Mouse (Mus musculus) midbrain, embryonic 14.5 days (tissue): ENCODE data around the gene Lgr5. TPM values are rescaled to one million over a fixed set of nuclear protein-coding genes. Genes with fewer than 3 reads are reported as not detected.
A peak's percentile ranks its signal among the peaks of the same experiment; 100 is the strongest.

ENCODE experiments used
- ATAC-seq: fragments of 200-750 bp; cut with Nextera tagmentation; 2 replicates; pipeline ENCODE4 v1.8.0; 2017; ENCODE audit warnings: moderate number of reproducible peaks, moderate library complexity; ENCODE audit not compliant: low FRiP score, low TSS enrichment
- DNase-seq: peaks from one replicate; pipeline ENCODE4 v3.0.0-alpha.2; 2015
- H3K27ac ChIP-seq: fragments of 300-500 bp; sonication (generic); replicated peaks from 2 replicates; pipeline ENCODE4 v1.5.1; 2014; ENCODE audit warnings: mild to moderate bottlenecking, low read depth, low read length, moderate library complexity
- H3K27me3 ChIP-seq: fragments of 300-500 bp; sonication (generic); 2 replicates; pipeline ENCODE4 v1.6.1; 2014; ENCODE audit warnings: low read length, control low read depth, mixed read lengths; ENCODE audit not compliant: control insufficient read depth, insufficient read depth
- H3K36me3 ChIP-seq: fragments of 300-500 bp; sonication (generic); 2 replicates; pipeline ENCODE4 v1.6.1; 2014; ENCODE audit warnings: low read length, control low read depth; ENCODE audit not compliant: control insufficient read depth, insufficient read depth
- H3K4me1 ChIP-seq: fragments of 300-500 bp; sonication (generic); 2 replicates; pipeline ENCODE4 v1.6.1; 2014; ENCODE audit warnings: mild to moderate bottlenecking, antibody characterized with exemption, low read length, control low read depth; ENCODE audit not compliant: control insufficient read depth, insufficient read depth
- H3K4me2 ChIP-seq: fragments of 300-500 bp; sonication (generic); 2 replicates; pipeline ENCODE4 v1.6.1; 2014; ENCODE audit warnings: mild to moderate bottlenecking, low read length, moderate library complexity
- H3K4me3 ChIP-seq: fragments of 300-500 bp; sonication (generic); replicated peaks from 2 replicates; pipeline ENCODE4 v1.5.1; 2014; ENCODE audit warnings: low read depth, low read length
- H3K9ac ChIP-seq: fragments of 300-500 bp; sonication (generic); replicated peaks from 2 replicates; pipeline ENCODE4 v1.6.1; 2014; ENCODE audit warnings: mild to moderate bottlenecking, low read length, moderate library complexity
- H3K9me3 ChIP-seq: fragments of 300-500 bp; sonication (generic); 2 replicates; pipeline ENCODE4 v1.6.1; 2016; ENCODE audit warnings: low read length, control low read depth, mixed read lengths; ENCODE audit not compliant: control insufficient read depth
- WGBS: fragments of 180-500 bp; shearing (Covaris S2); extraction: QIAGEN DNeasy Blood & Tissue Kit; methylation state at CpG from one replicate; pipeline ENCODE4 v1.1.7; 2014; 5-methylcytosine and 5-hydroxymethylcytosine counted together
- polyA plus RNA-seq: library from polyadenylated mRNA; unstranded; fragments of >200 nt; fragmentation: Nextera tagmentation; extraction: Ambion mirVana; gene quantifications from 2 replicates; pipeline ENCODE4 v1.2.1, GENCODE M21; 2014

The Lgr5 gene
- polyA plus RNA-seq, 1 experiment from 2014 or later: 1.9 TPM

- Histone ChIP-seq H3K9me3 (no peaks in the 10 kb centered on the region), H3K4me1 (peaks cover 6% of the 10 kb centered on the region; the same call in 1 of the 2 replicates), H3K4me2 (no peak overlapping the region), H3K36me3 (no peaks in the 10 kb centered on the region), H3K27ac (no peak overlapping the region), H3K4me3 (no peak overlapping the region), H3K9ac (no peak overlapping the region), H3K27me3 (peaks cover 12% of the 10 kb centered on the region)
- DNase-seq (peak; percentile 31), ATAC-seq (no peak)
- 17% methylated on average over 7 of the region's 7 CpGs for WGBS
Measured at GRCm38 (mm10) chr10:115579494-115579893, 8.1 kb downstream of the Lgr5 start.

DNA sequence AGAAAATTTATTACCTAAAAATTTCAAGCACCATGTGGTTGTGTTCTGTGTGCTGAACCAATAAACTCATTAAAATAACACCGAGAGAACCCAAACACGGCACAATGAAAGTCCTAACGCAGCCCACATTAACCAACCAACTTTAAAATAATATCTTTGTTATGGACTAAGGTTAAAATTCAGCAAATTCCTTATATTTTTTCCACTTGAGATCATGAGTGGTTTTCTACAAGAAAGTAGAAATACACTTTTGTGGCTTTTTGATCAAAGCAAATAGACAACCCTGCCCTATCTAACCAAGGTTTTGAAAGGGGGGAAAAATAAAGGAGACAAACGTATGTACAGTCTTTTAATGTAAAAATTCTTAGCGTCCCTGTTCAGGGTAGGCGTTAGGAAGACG lies 8.5 kb downstream of the Lgr5 start:
- H3K9ac ChIP-seq: no peak overlapping the region
- DNase-seq (no peak), ATAC-seq (no peak)
- no peaks in the 10 kb centered on the region for H3K9me3 ChIP-seq
- H3K36me3 ChIP-seq: no peaks in the 10 kb centered on the region
- H3K27ac ChIP-seq: no peak overlapping the region
- no peak overlapping the region for H3K4me2 ChIP-seq
- H3K27me3 ChIP-seq: peaks cover 8% of the 10 kb centered on the region
- H3K4me3 ChIP-seq: no peak overlapping the region
- peaks cover 6% of the 10 kb centered on the region; the same call in 1 of the 2 replicates for H3K4me1 ChIP-seq
- WGBS: 56% methylated on average over 7 of the region's 7 CpGs

DNA sequence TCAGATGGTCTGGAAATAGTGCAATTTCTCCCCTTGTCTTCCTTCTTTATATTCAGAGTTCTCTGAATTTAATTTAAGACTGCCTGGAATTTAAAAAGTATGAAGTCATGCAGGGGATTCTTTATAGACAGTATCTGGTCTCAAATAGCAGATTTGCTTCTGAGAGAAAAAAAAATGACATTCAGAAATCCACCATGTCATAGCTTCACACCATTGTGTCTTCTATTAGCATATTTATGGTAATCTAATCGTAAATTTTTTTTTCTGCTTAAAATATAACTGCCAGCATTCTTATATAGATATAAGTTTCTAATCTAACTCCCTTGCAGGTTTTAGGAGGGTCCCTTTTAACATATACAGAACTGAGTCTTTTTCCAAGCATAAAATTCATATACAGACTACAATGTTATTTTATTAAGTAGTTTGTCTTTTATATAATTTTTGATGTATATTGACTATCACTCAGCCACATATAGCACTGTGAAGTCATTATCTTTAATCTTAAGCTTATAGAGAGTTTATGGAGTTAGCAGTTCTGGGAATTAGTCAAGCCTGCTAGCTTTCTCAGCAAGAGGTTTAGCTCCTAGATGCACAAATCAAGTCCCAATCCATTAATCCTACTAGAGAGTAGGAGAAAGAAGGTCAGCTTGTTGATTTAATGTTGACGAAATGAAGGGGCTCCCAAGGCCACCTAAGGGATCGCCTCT lies 15.7 kb downstream of the Lgr5 start:
- no peak overlapping the region for H3K4me3 ChIP-seq
- no peaks in the 10 kb centered on the region for H3K27me3 ChIP-seq
- peaks cover 6% of the 10 kb centered on the region for H3K4me1 ChIP-seq
- H3K36me3 ChIP-seq: no peaks in the 10 kb centered on the region
- H3K27ac ChIP-seq: no peak overlapping the region; the same call in 1 of the 2 replicates
- 7% methylated on average over 3 of the region's 3 CpGs for WGBS
- DNase-seq: no peak
- no peak for ATAC-seq
- H3K9me3 ChIP-seq: no peaks in the 10 kb centered on the region
- H3K9ac ChIP-seq: no peak overlapping the region
- peak overlapping the region; percentile 23 for H3K4me2 ChIP-seq

DNA sequence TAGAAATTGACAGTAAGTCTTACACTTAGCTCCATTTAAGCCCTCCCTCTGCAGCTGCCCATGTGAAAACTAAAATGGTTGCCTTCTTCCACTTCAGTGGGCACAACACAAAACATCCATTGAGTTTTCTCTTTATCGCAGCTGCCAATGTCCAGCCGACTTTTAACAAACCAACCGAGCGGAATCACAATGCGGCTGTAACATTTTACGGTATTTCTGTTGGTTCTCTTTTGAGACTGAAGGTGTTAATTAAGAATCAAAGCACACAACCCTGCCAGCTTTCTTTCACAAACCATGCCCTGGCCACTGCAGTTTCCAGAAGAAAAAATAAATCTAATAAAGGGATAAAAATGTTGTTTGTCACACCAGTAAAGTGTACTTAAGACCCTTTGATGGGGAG lies 16.3 kb downstream of the Lgr5 start:
- H3K27ac ChIP-seq: no peak overlapping the region; the same call in 1 of the 2 replicates
- H3K27me3 ChIP-seq: no peaks in the 10 kb centered on the region
- peak overlapping the region; percentile 23 for H3K4me2 ChIP-seq
- no peak for ATAC-seq
- no peaks in the 10 kb centered on the region for H3K36me3 ChIP-seq
- H3K9ac ChIP-seq: no peak overlapping the region
- DNase-seq: peak; percentile 68
- 5% methylated on average over 6 of the region's 6 CpGs for WGBS
- H3K4me3 ChIP-seq: no peak overlapping the region
- peaks cover 6% of the 10 kb centered on the region for H3K4me1 ChIP-seq
- no peaks in the 10 kb centered on the region for H3K9me3 ChIP-seq

DNA sequence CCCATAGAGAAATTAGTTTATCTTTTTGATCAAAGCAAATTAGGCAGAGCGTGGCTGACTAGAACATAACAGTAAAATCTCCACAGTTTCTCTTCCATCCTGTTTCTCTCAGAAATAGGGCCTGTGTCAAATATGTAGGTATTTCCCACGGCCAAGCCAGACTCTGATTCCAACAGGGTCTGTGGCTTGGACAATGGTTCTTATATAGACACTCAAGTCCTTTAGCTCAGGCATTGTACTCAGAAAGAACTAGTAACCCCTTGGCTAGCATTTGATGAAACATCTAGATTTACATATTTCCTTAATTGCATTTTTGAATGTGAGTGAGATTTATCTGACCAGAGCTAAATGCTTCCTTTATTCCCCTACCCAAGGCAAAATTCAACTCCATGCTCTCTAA lies 17.0 kb downstream of the Lgr5 start:
- ATAC-seq: no peak
- no peaks in the 10 kb centered on the region for H3K36me3 ChIP-seq

DNA sequence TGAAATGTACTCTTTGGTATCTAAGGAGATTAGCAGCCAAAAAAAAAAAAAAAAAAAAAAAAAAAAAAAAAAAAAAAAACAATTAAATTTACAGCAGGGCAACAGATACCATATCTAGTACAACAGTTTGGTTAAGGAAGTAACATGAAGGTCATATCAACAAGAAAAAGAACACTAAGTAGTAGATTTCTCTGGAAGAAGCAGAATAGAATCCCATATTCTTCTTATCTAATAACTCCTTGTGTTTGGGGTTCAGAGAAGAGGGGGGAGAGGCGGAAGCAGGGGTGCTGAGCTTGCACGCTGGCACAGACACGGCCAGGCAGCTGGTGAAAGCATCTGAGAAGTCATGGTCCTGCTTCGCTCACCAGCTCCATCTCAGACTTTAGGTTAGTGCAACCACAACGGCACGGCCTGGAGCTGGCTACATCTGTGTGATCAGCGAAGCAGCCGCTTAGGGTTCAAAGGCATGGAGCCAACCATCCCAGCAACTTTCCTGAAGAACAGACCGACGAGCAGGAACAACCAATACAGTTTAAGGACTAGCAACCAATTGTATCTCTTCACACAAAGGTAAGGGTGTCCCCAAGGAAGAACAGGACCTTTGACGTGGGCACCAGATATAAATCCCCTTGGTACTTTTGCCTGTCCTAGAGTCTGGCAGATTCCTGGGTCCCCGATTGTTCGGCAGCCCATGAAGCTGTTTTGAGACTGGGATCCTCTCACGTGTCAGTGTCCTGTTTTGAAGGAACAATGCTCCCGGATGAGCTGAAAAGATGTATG lies 17.7 kb downstream of the Lgr5 start, which contains the start of gene A930009A15Rik:
TSS of gene A930009A15Rik (plus strand) at position 275 of the 780 bp plus-strand sequence.
- H3K36me3 ChIP-seq: no peaks in the 10 kb centered on the region
- no peak within 1 kb of the TSS for H3K4me3 ChIP-seq
- H3K4me1 ChIP-seq: peaks cover 6% of the 10 kb centered on the region
- H3K27me3 ChIP-seq: no peaks in the 10 kb centered on the region; the same call in 1 of the 2 replicates
- H3K9me3 ChIP-seq: no peaks in the 10 kb centered on the region
- no peak within 1 kb of the TSS for H3K27ac ChIP-seq
- WGBS: 45% methylated on average over 15 of the region's 15 CpGs
- ATAC-seq (no peak; the same call in 1 of the 2 replicates), DNase-seq (no peak)
- H3K9ac ChIP-seq: no peak within 1 kb of the TSS
- H3K4me2 ChIP-seq: no peak within 1 kb of the TSS

More for the DNA sequence above, 17.0 kb downstream of the Lgr5 start:
- no peak overlapping the region for H3K27ac ChIP-seq
- no peaks in the 10 kb centered on the region; the same call in 1 of the 2 replicates for H3K27me3 ChIP-seq
- H3K4me1 ChIP-seq: peaks cover 6% of the 10 kb centered on the region
- H3K4me3 ChIP-seq: no peak overlapping the region
- WGBS: 38% methylated on average over 2 of the region's 2 CpGs
- H3K9me3 ChIP-seq: no peaks in the 10 kb centered on the region
- no peak for DNase-seq
- no peak overlapping the region for H3K9ac ChIP-seq
- no peak overlapping the region for H3K4me2 ChIP-seq

- Histone ChIP-seq H3K4me1 (no peaks in the 10 kb centered on the region), H3K9me3 (no peaks in the 10 kb centered on the region), H3K27me3 (peaks cover 3% of the 10 kb centered on the region; the same call in 1 of the 2 replicates), H3K27ac (no peak overlapping the region), H3K4me3 (no peak overlapping the region), H3K9ac (no peak overlapping the region), H3K36me3 (no peaks in the 10 kb centered on the region), H3K4me2 (no peak overlapping the region)
- DNase-seq (no peak), ATAC-seq (no peak)
- WGBS: 82% methylated on average over 5 of the region's 5 CpGs
Measured at GRCm38 (mm10) chr10:115563961-115564360, 23.6 kb downstream of the Lgr5 start.

DNA sequence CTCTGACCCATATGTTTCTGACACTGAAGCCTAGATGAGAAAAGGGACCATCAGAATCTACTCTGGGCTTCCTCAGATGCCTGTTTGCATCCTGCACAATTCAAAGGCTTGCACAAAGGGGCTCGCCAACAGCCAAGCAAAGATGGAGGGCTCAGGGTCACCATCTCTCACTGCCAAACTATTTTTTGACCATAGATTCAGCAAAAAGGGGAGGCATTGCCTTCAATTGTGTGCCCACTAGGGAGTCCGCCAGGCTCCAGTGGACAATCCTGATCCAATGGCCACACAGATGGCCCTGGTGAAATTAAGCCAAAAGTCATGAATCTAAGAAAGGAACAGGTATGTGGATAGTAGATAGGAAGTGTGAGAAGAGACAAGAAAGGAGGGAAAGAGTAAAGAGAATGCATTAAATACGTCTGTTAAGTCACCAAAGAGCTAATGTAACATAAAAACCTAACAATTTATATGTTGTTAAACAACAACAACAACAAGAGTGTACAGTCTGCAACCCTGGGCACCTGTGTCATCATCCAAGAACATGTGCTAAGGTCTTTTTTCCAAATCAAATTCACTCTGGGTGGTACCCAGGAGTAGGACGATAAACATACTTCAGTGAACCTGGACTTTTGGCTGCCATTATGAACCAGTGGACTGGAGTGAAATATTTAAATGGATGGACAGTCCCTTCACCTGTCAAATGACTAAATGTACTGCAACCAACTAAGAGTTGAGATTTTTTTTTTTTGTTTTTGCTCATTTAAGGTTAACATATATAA lies 24.5 kb downstream of the Lgr5 start:
- no peaks in the 10 kb centered on the region for H3K36me3 ChIP-seq
- H3K9me3 ChIP-seq: no peaks in the 10 kb centered on the region
- no peak overlapping the region for H3K9ac ChIP-seq
- no peaks in the 10 kb centered on the region for H3K4me1 ChIP-seq
- no peak overlapping the region for H3K4me2 ChIP-seq
- DNase-seq: no peak
- no peak overlapping the region for H3K4me3 ChIP-seq
- no peak overlapping the region for H3K27ac ChIP-seq
- WGBS: 89% methylated on average over 4 of the region's 4 CpGs
- no peak for ATAC-seq
- H3K27me3 ChIP-seq: peaks cover 3% of the 10 kb centered on the region; the same call in 1 of the 2 replicates
